Mouse (Mus musculus) kidney, postnatal 0 days (tissue): ENCODE data around the gene Tex10. TPM values are rescaled to one million over a fixed set of nuclear protein-coding genes. Genes with fewer than 3 reads are reported as not detected.

Experiments used
- ATAC-seq: fragments of 200-750 bp; cut with Nextera tagmentation; replicated peaks from 2 replicates; pipeline ENCODE4 v1.8.0; 2017; ENCODE audit warnings: low read depth, moderate number of reproducible peaks, moderate TSS enrichment, moderate library complexity; ENCODE audit not compliant: low FRiP score
- DNase-seq: peaks from one replicate; pipeline ENCODE4 v3.0.0-alpha.2; 2016; ENCODE audit warnings: low spot score
- H3K27ac ChIP-seq: fragments of 300-500 bp; sonication (generic); 2 replicates; pipeline ENCODE4 v1.5.1; 2014; ENCODE audit warnings: mild to moderate bottlenecking
- H3K27me3 ChIP-seq: fragments of 300-500 bp; sonication (generic); 2 replicates; pipeline ENCODE4 v1.6.1; 2014; ENCODE audit warnings: low read length, mixed read lengths; ENCODE audit not compliant: insufficient read depth
- H3K36me3 ChIP-seq: fragments of 300-500 bp; sonication (generic); 2 replicates; pipeline ENCODE4 v1.6.1; 2014; ENCODE audit warnings: low read length, mixed read lengths; ENCODE audit not compliant: insufficient read depth
- H3K4me1 ChIP-seq: fragments of 300-500 bp; sonication (generic); replicated peaks from 2 replicates; pipeline ENCODE4 v1.6.1; 2014; ENCODE audit warnings: antibody characterized with exemption, low read length, mixed read lengths; ENCODE audit not compliant: insufficient read depth
- H3K4me2 ChIP-seq: fragments of 300-500 bp; sonication (generic); 2 replicates; pipeline ENCODE4 v1.6.1; 2014; ENCODE audit warnings: mild to moderate bottlenecking, low read length, moderate library complexity, mixed read lengths
- H3K4me3 ChIP-seq: fragments of 300-500 bp; sonication (generic); replicated peaks from 2 replicates; pipeline ENCODE4 v1.5.1; 2014; ENCODE audit warnings: low read depth, low read length
- H3K9ac ChIP-seq: fragments of 300-500 bp; sonication (generic); 2 replicates; pipeline ENCODE4 v1.6.1; 2014; ENCODE audit warnings: low read depth, low read length
- H3K9me3 ChIP-seq: fragments of 300-500 bp; sonication (generic); replicated peaks from 2 replicates; pipeline ENCODE4 v1.6.1; 2016; ENCODE audit warnings: low read length, inconsistent platforms, mixed read lengths
- CTCF ChIP-seq: IDR thresholded peaks from 2 replicates; pipeline ENCODE4 v1.5.1; 2016; ENCODE audit warnings: antibody characterized with exemption, low read depth, mild to moderate bottlenecking, moderate library complexity
- WGBS: fragments of 180-500 bp; shearing (Covaris S2); extraction: QIAGEN DNeasy Blood & Tissue Kit; methylation state at CpG from one replicate; pipeline ENCODE4 v1.1.7; 2014; 5-methylcytosine and 5-hydroxymethylcytosine counted together
- polyA plus RNA-seq: library from polyadenylated mRNA; unstranded; fragments of >200 nt; fragmentation: Nextera tagmentation; extraction: Ambion mirVana; gene quantifications from 2 replicates; pipeline ENCODE4 v1.2.1, GENCODE M21; 2015

Tex10 gene
- polyA plus RNA-seq, 1 experiment from 2014 or later = 36.5 TPM

DNA sequence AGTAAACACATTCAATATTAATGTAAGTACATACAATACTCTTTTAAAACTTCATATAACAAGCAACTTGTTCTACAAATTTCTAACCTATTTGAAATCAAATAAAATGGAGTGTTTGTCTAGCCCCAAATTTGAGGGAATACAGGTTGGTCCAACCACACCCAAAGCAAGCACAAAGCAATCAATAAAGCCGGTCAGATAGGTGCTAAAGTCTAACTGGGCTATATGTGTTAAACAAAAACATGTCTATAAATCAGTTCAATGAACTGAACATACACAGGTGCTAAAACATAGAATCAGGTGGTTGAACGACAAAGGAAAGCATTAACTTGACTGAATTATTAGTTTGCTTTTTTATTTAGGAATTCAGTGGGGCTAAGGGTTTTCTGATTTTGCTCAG lies 45.2 kb downstream of the Tex10 start:
- H3K27me3 ChIP-seq = no peaks in the 10 kb centered on the region
- H3K27ac ChIP-seq = no peak overlapping the region
- ATAC-seq (no peak), DNase-seq (no peak)
- no peaks in the 10 kb centered on the region for H3K4me1 ChIP-seq
- H3K4me2 ChIP-seq = no peak overlapping the region
- WGBS = 67% methylated on average over 2 of the region's 2 CpGs
- no peaks in the 10 kb centered on the region for H3K9me3 ChIP-seq
- peaks cover 32% of the 10 kb centered on the region for H3K36me3 ChIP-seq
- no peak for TF ChIP-seq CTCF
- H3K9ac ChIP-seq = no peak overlapping the region
- H3K4me3 ChIP-seq = no peak overlapping the region

DNA sequence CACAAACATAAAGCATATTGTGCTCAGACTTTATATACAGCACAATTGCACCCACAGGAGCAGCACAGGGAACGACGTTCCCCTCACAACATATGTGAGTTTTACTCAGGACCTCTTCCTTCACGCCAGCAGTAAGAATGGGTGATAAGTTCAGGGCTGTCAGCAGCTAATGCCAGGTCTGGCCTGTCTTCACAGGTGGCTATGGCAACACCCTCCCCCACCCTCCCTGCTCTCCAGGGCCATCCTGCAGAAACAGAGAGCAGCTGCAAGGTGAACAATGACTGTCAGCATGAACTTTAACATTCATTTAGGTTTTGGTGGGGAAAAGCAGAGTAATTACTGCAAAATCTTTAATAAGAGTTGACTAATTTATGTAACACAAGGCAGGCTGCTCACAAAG lies 45.8 kb downstream of the Tex10 start:
- TF ChIP-seq CTCF = no peak
- DNase-seq (no peak), ATAC-seq (no peak)
- peaks cover 25% of the 10 kb centered on the region; the same call in 1 of the 2 replicates for H3K36me3 ChIP-seq
- no peaks in the 10 kb centered on the region for H3K9me3 ChIP-seq
- H3K4me1 ChIP-seq = no peaks in the 10 kb centered on the region
- no peak overlapping the region for H3K4me2 ChIP-seq
- no peak overlapping the region for H3K4me3 ChIP-seq
- H3K27me3 ChIP-seq = no peaks in the 10 kb centered on the region
- no peak overlapping the region for H3K9ac ChIP-seq
- WGBS = 75% methylated on average over 3 of the region's 3 CpGs
- no peak overlapping the region for H3K27ac ChIP-seq

DNA sequence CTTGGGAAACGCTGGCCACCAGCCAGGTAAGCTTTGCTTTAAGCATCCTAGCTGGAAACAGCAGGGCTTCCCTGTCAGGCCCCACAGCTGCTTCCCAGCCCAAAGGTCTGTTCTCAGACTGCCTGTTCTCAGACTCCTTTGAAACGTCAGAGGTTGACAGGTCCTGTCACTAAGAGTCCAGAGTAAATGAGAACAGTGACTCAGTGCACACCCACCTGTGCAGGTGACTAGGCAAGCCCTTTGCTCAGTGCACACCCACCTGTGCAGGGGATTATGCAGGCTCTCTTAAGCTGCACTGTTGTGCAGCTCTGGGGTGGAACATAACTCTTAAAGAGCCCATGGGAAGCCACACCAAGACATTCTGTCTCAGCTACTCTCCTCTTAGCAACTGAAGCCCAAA lies 49.5 kb downstream of the Tex10 start:
- no peaks in the 10 kb centered on the region for H3K9me3 ChIP-seq
- no peak for DNase-seq
- H3K4me3 ChIP-seq = no peak overlapping the region
- no peak for ATAC-seq
- no peak for TF ChIP-seq CTCF
- no peak overlapping the region for H3K27ac ChIP-seq
- H3K27me3 ChIP-seq = no peaks in the 10 kb centered on the region
- no peak overlapping the region for H3K9ac ChIP-seq
- H3K36me3 ChIP-seq = 0 out of 2 replicates have a peak, but pooled peaks cover 14% of the 10 kb centered on the region
- 58% methylated on average over 2 of the region's 2 CpGs for WGBS
- no peaks in the 10 kb centered on the region for H3K4me1 ChIP-seq
- H3K4me2 ChIP-seq = no peak overlapping the region

DNA sequence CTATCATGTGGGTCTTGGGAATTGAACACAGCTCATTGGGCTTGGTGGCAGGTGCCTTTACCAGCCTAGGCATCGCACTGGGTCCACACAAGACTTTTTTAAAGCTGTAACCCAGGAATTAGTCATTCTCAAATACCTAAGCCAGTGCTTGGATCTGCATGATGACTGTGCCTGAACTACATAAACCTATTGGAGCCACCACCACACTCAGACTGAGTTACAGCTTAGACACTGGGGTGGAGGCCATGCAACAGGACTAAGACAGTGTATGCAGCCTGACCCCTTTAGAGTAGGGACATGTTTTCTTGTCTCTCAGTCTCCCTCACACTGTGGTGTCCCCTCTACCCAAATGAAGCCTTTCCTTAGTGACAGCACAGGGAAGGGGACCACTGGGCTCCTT lies 50.6 kb downstream of the Tex10 start:
- no peak for DNase-seq
- TF ChIP-seq CTCF = no peak
- WGBS = 90% methylated on average over 1 of the region's 1 CpGs

DNA sequence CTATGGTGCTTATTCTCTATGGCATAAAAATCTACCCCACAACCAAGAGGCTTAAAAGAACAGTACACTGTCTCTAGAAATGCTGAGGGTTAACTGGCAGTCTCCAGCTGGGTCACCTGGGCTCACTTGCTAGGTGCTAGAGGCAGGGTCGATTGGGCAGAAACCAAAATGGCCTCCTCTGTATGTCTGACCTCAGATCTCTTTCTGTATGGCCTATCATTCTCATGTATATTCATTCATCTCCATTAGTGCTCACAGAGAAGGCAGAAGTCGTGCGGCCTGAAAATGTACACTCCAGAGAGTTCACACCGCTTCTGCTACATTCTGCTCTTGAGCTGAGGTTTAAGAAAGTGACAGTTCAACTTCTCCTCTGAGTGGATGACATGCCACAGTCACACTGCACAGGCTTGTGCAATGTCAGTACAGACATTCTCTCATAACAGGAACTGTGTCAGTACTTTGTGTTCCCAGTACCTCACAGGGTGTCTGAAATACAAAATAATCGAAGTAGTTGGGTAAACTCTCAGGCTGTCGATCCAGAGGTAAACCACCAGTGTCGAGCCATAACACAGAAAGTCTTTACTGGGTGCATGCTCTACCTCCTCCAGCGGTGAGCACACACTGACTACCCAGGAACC lies 54.3 kb downstream of the Tex10 start:
- H3K27ac ChIP-seq = no peak overlapping the region
- H3K27me3 ChIP-seq = no peaks in the 10 kb centered on the region
- H3K4me2 ChIP-seq = no peak overlapping the region
- no peak overlapping the region for H3K9ac ChIP-seq
- no peaks in the 10 kb centered on the region for H3K9me3 ChIP-seq
- no peaks in the 10 kb centered on the region for H3K4me1 ChIP-seq
- no peak for TF ChIP-seq CTCF
- ATAC-seq (no peak), DNase-seq (no peak)
- H3K4me3 ChIP-seq = no peak overlapping the region
- H3K36me3 ChIP-seq = 0 out of 2 replicates have a peak, but pooled peaks cover 8% of the 10 kb centered on the region
- WGBS = 94% methylated on average over 8 of the region's 8 CpGs

More for the DNA sequence above, 50.6 kb downstream of the Tex10 start:
- ATAC-seq = no peak
- Histone ChIP-seq H3K9me3 (no peaks in the 10 kb centered on the region), H3K27ac (no peak overlapping the region), H3K27me3 (no peaks in the 10 kb centered on the region), H3K4me1 (no peaks in the 10 kb centered on the region), H3K4me2 (no peak overlapping the region), H3K36me3 (0 out of 2 replicates have a peak, but pooled peaks cover 10% of the 10 kb centered on the region), H3K4me3 (no peak overlapping the region), H3K9ac (no peak overlapping the region)

DNA sequence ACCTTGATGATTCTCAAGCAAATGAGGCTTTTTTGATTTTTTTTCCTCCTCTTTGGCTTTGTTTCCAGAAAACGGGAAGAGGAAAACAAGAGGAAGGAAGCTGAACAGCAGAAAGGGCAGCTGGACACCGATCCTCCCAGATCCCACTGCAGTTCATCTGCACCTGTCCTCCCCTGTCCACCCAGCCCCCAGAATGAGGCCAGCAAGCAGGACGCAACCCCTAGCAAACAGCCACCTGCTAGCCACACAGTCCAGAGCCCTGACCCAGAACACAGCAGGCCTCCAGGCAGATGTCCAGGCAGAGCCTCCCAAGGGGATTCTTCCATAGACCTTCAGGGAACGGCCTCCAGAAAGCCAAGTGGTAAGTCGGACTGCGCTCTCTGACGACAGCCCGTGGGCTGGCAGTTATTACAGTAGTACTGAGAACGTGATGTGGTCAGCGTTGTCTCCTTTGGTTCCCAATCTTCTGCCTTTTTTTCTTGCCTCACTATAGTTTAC lies 57.4 kb downstream of the Tex10 start:
- no peaks in the 10 kb centered on the region for H3K27me3 ChIP-seq
- ATAC-seq = no peak
- H3K36me3 ChIP-seq = 0 out of 2 replicates have a peak, but pooled peaks cover 6% of the 10 kb centered on the region
- WGBS = 72% methylated on average over 10 of the region's 10 CpGs
- DNase-seq = no peak
- H3K9me3 ChIP-seq = no peaks in the 10 kb centered on the region
- H3K4me2 ChIP-seq = no peak overlapping the region
- no peaks in the 10 kb centered on the region for H3K4me1 ChIP-seq
- H3K27ac ChIP-seq = no peak overlapping the region
- no peak for TF ChIP-seq CTCF
- no peak overlapping the region for H3K9ac ChIP-seq
- no peak overlapping the region for H3K4me3 ChIP-seq
